Mouse (Mus musculus): ENCODE results near the gene Vac14. TPM values are rescaled to one million over a fixed set of nuclear protein-coding genes. Genes with fewer than 3 reads are reported as not detected.
"Not testable (repeated sequence)": the region's sequence is repeated elsewhere in the genome, so short reads cannot be mapped to it uniquely, and the experiment has no call there.

Gene Vac14
- polyA plus RNA-seq, 1 experiment from 2014 or later: 16.1 TPM

- Histone ChIP-seq H3K27me3 (ENCODE audit: insufficient read depth, low read length) (no peaks in the 10 kb centered on the region), H3K36me3 (ENCODE audit: insufficient read depth, low read length) (peaks cover 6% of the 10 kb centered on the region), H3K27ac (0 out of 2 replicates have a peak overlapping the region, but pooled peaks have one; percentile 2), H3K4me2 (ENCODE audit: low read length) (no peak overlapping the region), H3K9ac (ENCODE audit: low read depth, low read length) (no peak overlapping the region), H3K4me1 (replicated peaks; ENCODE audit: insufficient read depth, low read length) (0 out of 2 replicates have a peak, but pooled peaks cover 3% of the 10 kb centered on the region), H3K4me3 (replicated peaks; ENCODE audit: low read depth, low read length) (no peak overlapping the region), H3K9me3 (replicated peaks; ENCODE audit: low read length) (no peaks in the 10 kb centered on the region)
- ATAC-seq (replicated peaks; ENCODE audit: low FRiP score, low read depth) (no peak), DNase-seq (ENCODE audit: low spot score) (no peak)
- 66% methylated on average over 7 of the region's 7 CpGs for WGBS
- TF ChIP-seq CTCF (IDR thresholded peaks at IDR 0.05; ENCODE audit: low read depth): no peak
Observed at GRCm38 (mm10) chr8:110664202-110664896, 46.0 kb downstream of the Vac14 start.

- Histone ChIP-seq H3K36me3 (ENCODE audit: insufficient read depth, low read length) (peaks cover 6% of the 10 kb centered on the region), H3K9ac (ENCODE audit: low read depth, low read length) (no peak overlapping the region), H3K27ac (0 out of 2 replicates have a peak overlapping the region, but pooled peaks have one; percentile 2), H3K27me3 (ENCODE audit: insufficient read depth, low read length) (no peaks in the 10 kb centered on the region), H3K4me1 (replicated peaks; ENCODE audit: insufficient read depth, low read length) (0 out of 2 replicates have a peak, but pooled peaks cover 3% of the 10 kb centered on the region), H3K4me3 (replicated peaks; ENCODE audit: low read depth, low read length) (no peak overlapping the region), H3K9me3 (replicated peaks; ENCODE audit: low read length) (no peaks in the 10 kb centered on the region), H3K4me2 (ENCODE audit: low read length) (no peak overlapping the region)
- peak; percentile 20 for DNase-seq (ENCODE audit: low spot score)
- TF ChIP-seq CTCF (IDR thresholded peaks at IDR 0.05; ENCODE audit: low read depth): no peak
- 69% methylated on average over 3 of the region's 3 CpGs for WGBS
- ATAC-seq (replicated peaks; ENCODE audit: low FRiP score, low read depth): no peak
Observed at GRCm38 (mm10) chr8:110665000-110665399, 46.6 kb downstream of the Vac14 start.

- not testable (repeated sequence) for H3K27me3 ChIP-seq (ENCODE audit: insufficient read depth, low read length); H3K9ac ChIP-seq (ENCODE audit: low read depth, low read length); H3K27ac ChIP-seq; H3K4me3 ChIP-seq (replicated peaks; ENCODE audit: low read depth, low read length); ATAC-seq (replicated peaks; ENCODE audit: low FRiP score, low read depth); H3K9me3 ChIP-seq (replicated peaks; ENCODE audit: low read length); H3K4me2 ChIP-seq (ENCODE audit: low read length); H3K4me1 ChIP-seq (replicated peaks; ENCODE audit: insufficient read depth, low read length); H3K36me3 ChIP-seq (ENCODE audit: insufficient read depth, low read length); DNase-seq (ENCODE audit: low spot score)
- 82% methylated on average over 8 of the region's 8 CpGs for WGBS
Observed at GRCm38 (mm10) chr8:110667590-110668177, 49.3 kb downstream of the Vac14 start.

GRCm38 (mm10) chr8:110669932-110670628 is 51.7 kb downstream of the Vac14 start:
- no peak; the same call in 1 of the 2 replicates for TF ChIP-seq CTCF (IDR thresholded peaks at IDR 0.05; ENCODE audit: low read depth)
- Histone ChIP-seq H3K9me3 (replicated peaks; ENCODE audit: low read length) (no peaks in the 10 kb centered on the region), H3K27me3 (ENCODE audit: insufficient read depth, low read length) (no peaks in the 10 kb centered on the region), H3K4me1 (replicated peaks; ENCODE audit: insufficient read depth, low read length) (no peaks in the 10 kb centered on the region; the same call in 1 of the 2 replicates), H3K36me3 (ENCODE audit: insufficient read depth, low read length) (0 out of 2 replicates have a peak, but pooled peaks cover 15% of the 10 kb centered on the region), H3K4me3 (replicated peaks; ENCODE audit: low read depth, low read length) (no peak overlapping the region), H3K27ac (no peak overlapping the region), H3K9ac (ENCODE audit: low read depth, low read length) (no peak overlapping the region), H3K4me2 (ENCODE audit: low read length) (no peak overlapping the region)
- no peak for DNase-seq (ENCODE audit: low spot score)
- WGBS: 63% methylated on average over 8 of the region's 8 CpGs
- no peak for ATAC-seq (replicated peaks; ENCODE audit: low FRiP score, low read depth)

GRCm38 (mm10) chr8:110671309-110671708 is 52.9 kb downstream of the Vac14 start:
- peak overlapping the region; percentile 27; the same call in 1 of the 2 replicates for H3K27ac ChIP-seq
- H3K4me1 ChIP-seq (replicated peaks; ENCODE audit: insufficient read depth, low read length): no peaks in the 10 kb centered on the region; the same call in 1 of the 2 replicates
- no peak overlapping the region for H3K4me3 ChIP-seq (replicated peaks; ENCODE audit: low read depth, low read length)
- TF ChIP-seq CTCF (IDR thresholded peaks at IDR 0.05; ENCODE audit: low read depth): no peak
- ATAC-seq (replicated peaks; ENCODE audit: low FRiP score, low read depth) (no peak), DNase-seq (ENCODE audit: low spot score) (peak; percentile 34)
- 77% methylated on average over 6 of the region's 6 CpGs for WGBS
- H3K4me2 ChIP-seq (ENCODE audit: low read length): no peak overlapping the region
- no peak overlapping the region for H3K9ac ChIP-seq (ENCODE audit: low read depth, low read length)
- no peaks in the 10 kb centered on the region for H3K9me3 ChIP-seq (replicated peaks; ENCODE audit: low read length)
- 0 out of 2 replicates have a peak, but pooled peaks cover 15% of the 10 kb centered on the region for H3K36me3 ChIP-seq (ENCODE audit: insufficient read depth, low read length)
- no peaks in the 10 kb centered on the region for H3K27me3 ChIP-seq (ENCODE audit: insufficient read depth, low read length)

GRCm38 (mm10) chr8:110672133-110672532 is 53.7 kb downstream of the Vac14 start:
- TF ChIP-seq CTCF (IDR thresholded peaks at IDR 0.05; ENCODE audit: low read depth): no peak
- DNase-seq (ENCODE audit: low spot score): peak; percentile 44
- Histone ChIP-seq H3K27me3 (ENCODE audit: insufficient read depth, low read length) (no peaks in the 10 kb centered on the region), H3K4me2 (ENCODE audit: low read length) (no peak overlapping the region), H3K9ac (ENCODE audit: low read depth, low read length) (no peak overlapping the region), H3K4me3 (replicated peaks; ENCODE audit: low read depth, low read length) (no peak overlapping the region), H3K36me3 (ENCODE audit: insufficient read depth, low read length) (0 out of 2 replicates have a peak, but pooled peaks cover 15% of the 10 kb centered on the region), H3K27ac (peak overlapping the region; percentile 57; the same call in 1 of the 2 replicates), H3K9me3 (replicated peaks; ENCODE audit: low read length) (no peaks in the 10 kb centered on the region), H3K4me1 (replicated peaks; ENCODE audit: insufficient read depth, low read length) (no peaks in the 10 kb centered on the region; the same call in 1 of the 2 replicates)
- no peak for ATAC-seq (replicated peaks; ENCODE audit: low FRiP score, low read depth)
- 85% methylated on average over 2 of the region's 2 CpGs for WGBS
